Mouse (Mus musculus): ENCODE results near the gene Gm47969.

Gm47969 gene

GRCm38 (mm10) chr1:83076190-83076917 lies 31.6 kb downstream of the Gm47969 start:
- no peak for DNase-seq

- no peak for DNase-seq
Observed at GRCm38 (mm10) chr1:83077016-83077415, 32.3 kb downstream of the Gm47969 start.

- no peak for DNase-seq
Observed at GRCm38 (mm10) chr1:83084790-83085189, 40.1 kb downstream of the Gm47969 start.

GRCm38 (mm10) chr1:83091268-83091667 lies 46.5 kb downstream of the Gm47969 start:
- no peak for DNase-seq
